Mouse (Mus musculus): ENCODE data around the gene Hoxd12. TPM values are rescaled to one million over a fixed set of nuclear protein-coding genes. Genes with fewer than 3 reads are reported as not detected.

Hoxd12 gene
- polyA plus RNA-seq, 1 experiment from 2014 or later: not detected

- peaks cover 89% of the 10 kb centered on the region for H3K27me3 ChIP-seq (ENCODE audit: insufficient read depth, low read length)
- ATAC-seq (no peak), DNase-seq (no peak)
- peaks cover 15% of the 10 kb centered on the region for H3K4me1 ChIP-seq (ENCODE audit: insufficient read depth)
- H3K9ac ChIP-seq (replicated peaks): no peak overlapping the region
- no peak overlapping the region for H3K27ac ChIP-seq (ENCODE audit: low read depth)
- no peak overlapping the region for H3K4me3 ChIP-seq (ENCODE audit: low read depth, low read length)
- WGBS (ENCODE audit: insufficient replicate concordance): 13% methylated on average over 17 of the region's 17 CpGs
- H3K36me3 ChIP-seq (replicated peaks; ENCODE audit: insufficient read depth, low read length): no peaks in the 10 kb centered on the region
- H3K9me3 ChIP-seq (ENCODE audit: low read length): no peaks in the 10 kb centered on the region
- TF ChIP-seq CTCF (IDR thresholded peaks at IDR 0.05; ENCODE audit: low read depth) (no peak), EP300 (IDR thresholded peaks at IDR 0.05; ENCODE audit: low read depth) (no peak)
- H3K4me2 ChIP-seq (ENCODE audit: low read depth, low read length): no peak overlapping the region
Observed at GRCm38 (mm10) chr2:74653781-74654535, 20.9 kb upstream of the Hoxd12 start.

GRCm38 (mm10) chr2:74654743-74655419, 19.9 kb upstream of the Hoxd12 start:
- TF ChIP-seq CTCF (IDR thresholded peaks at IDR 0.05; ENCODE audit: low read depth): no peak
- TF ChIP-seq EP300 (IDR thresholded peaks at IDR 0.05; ENCODE audit: low read depth): no peak
- H3K27ac ChIP-seq (ENCODE audit: low read depth): no peak overlapping the region
- H3K27me3 ChIP-seq (ENCODE audit: insufficient read depth, low read length): peaks cover 89% of the 10 kb centered on the region
- peaks cover 15% of the 10 kb centered on the region for H3K4me1 ChIP-seq (ENCODE audit: insufficient read depth)
- no peaks in the 10 kb centered on the region for H3K9me3 ChIP-seq (ENCODE audit: low read length)
- DNase-seq (no peak), ATAC-seq (no peak; the same call in 1 of the 2 replicates)
- WGBS (ENCODE audit: insufficient replicate concordance): 12% methylated on average over 20 of the region's 20 CpGs
- H3K4me3 ChIP-seq (ENCODE audit: low read depth, low read length): peak overlapping the region; percentile 44
- no peaks in the 10 kb centered on the region for H3K36me3 ChIP-seq (replicated peaks; ENCODE audit: insufficient read depth, low read length)
- H3K9ac ChIP-seq (replicated peaks): no peak overlapping the region
- H3K4me2 ChIP-seq (ENCODE audit: low read depth, low read length): no peak overlapping the region

GRCm38 (mm10) chr2:74655420-74655781, 19.4 kb upstream of the Hoxd12 start:
- no peak overlapping the region for H3K9ac ChIP-seq (replicated peaks)
- no peaks in the 10 kb centered on the region for H3K36me3 ChIP-seq (replicated peaks; ENCODE audit: insufficient read depth, low read length)
- peaks cover 15% of the 10 kb centered on the region for H3K4me1 ChIP-seq (ENCODE audit: insufficient read depth)
- H3K4me3 ChIP-seq (ENCODE audit: low read depth, low read length): peak overlapping the region; percentile 44
- ATAC-seq: peak; percentile 60
- H3K27ac ChIP-seq (ENCODE audit: low read depth): no peak overlapping the region
- peak overlapping the region; percentile 60 for H3K4me2 ChIP-seq (ENCODE audit: low read depth, low read length)
- no peaks in the 10 kb centered on the region for H3K9me3 ChIP-seq (ENCODE audit: low read length)
- WGBS (ENCODE audit: insufficient replicate concordance): under 1% methylated on average over 24 of the region's 47 CpGs
- TF ChIP-seq EP300 (IDR thresholded peaks at IDR 0.05; ENCODE audit: low read depth) (no peak), CTCF (IDR thresholded peaks at IDR 0.05; ENCODE audit: low read depth) (peak; percentile 46)
- peaks cover 88% of the 10 kb centered on the region for H3K27me3 ChIP-seq (ENCODE audit: insufficient read depth, low read length)
- peak; percentile 52 for DNase-seq

GRCm38 (mm10) chr2:74655821-74656631, 18.8 kb upstream of the Hoxd12 start:
- TF ChIP-seq CTCF (IDR thresholded peaks at IDR 0.05; ENCODE audit: low read depth) (no peak), EP300 (IDR thresholded peaks at IDR 0.05; ENCODE audit: low read depth) (no peak)
- H3K27ac ChIP-seq (ENCODE audit: low read depth): no peak overlapping the region
- H3K9me3 ChIP-seq (ENCODE audit: low read length): no peaks in the 10 kb centered on the region
- H3K36me3 ChIP-seq (replicated peaks; ENCODE audit: insufficient read depth, low read length): no peaks in the 10 kb centered on the region
- DNase-seq (no peak), ATAC-seq (peak; percentile 33; the same call in 1 of the 2 replicates)
- H3K9ac ChIP-seq (replicated peaks): no peak overlapping the region
- H3K27me3 ChIP-seq (ENCODE audit: insufficient read depth, low read length): peaks cover 89% of the 10 kb centered on the region
- H3K4me3 ChIP-seq (ENCODE audit: low read depth, low read length): peak overlapping the region; percentile 44
- H3K4me2 ChIP-seq (ENCODE audit: low read depth, low read length): peak overlapping the region; percentile 60
- 2% methylated on average over 67 of the region's 69 CpGs for WGBS (ENCODE audit: insufficient replicate concordance)
- peaks cover 15% of the 10 kb centered on the region for H3K4me1 ChIP-seq (ENCODE audit: insufficient read depth)

- H3K9me3 ChIP-seq (ENCODE audit: low read length): no peaks in the 10 kb centered on the region
- no peak for DNase-seq
- peaks cover 89% of the 10 kb centered on the region for H3K27me3 ChIP-seq (ENCODE audit: insufficient read depth, low read length)
- H3K36me3 ChIP-seq (replicated peaks; ENCODE audit: insufficient read depth, low read length): no peaks in the 10 kb centered on the region
- H3K9ac ChIP-seq (replicated peaks): no peak overlapping the region
- TF ChIP-seq EP300 (IDR thresholded peaks at IDR 0.05; ENCODE audit: low read depth) (no peak), CTCF (IDR thresholded peaks at IDR 0.05; ENCODE audit: low read depth) (no peak)
- H3K4me3 ChIP-seq (ENCODE audit: low read depth, low read length): no peak overlapping the region
- no peak overlapping the region for H3K4me2 ChIP-seq (ENCODE audit: low read depth, low read length)
- 4% methylated on average over 4 of the region's 4 CpGs for WGBS (ENCODE audit: insufficient replicate concordance)
- no peak overlapping the region for H3K27ac ChIP-seq (ENCODE audit: low read depth)
- peaks cover 15% of the 10 kb centered on the region for H3K4me1 ChIP-seq (ENCODE audit: insufficient read depth)
- no peak for ATAC-seq
Observed at GRCm38 (mm10) chr2:74656632-74657021, 18.2 kb upstream of the Hoxd12 start.
